Mouse (Mus musculus): ENCODE measurements at regions not wholly inside any gene's neighbourhood (a gene's known extent, or its start where the extent isn't known, plus 50 kb on each side); places are given as distances from the start of the nearest gene placed in this dataset.
"Not testable (repeated sequence)": the region's sequence is repeated elsewhere in the genome, so short reads cannot be mapped to it uniquely, and the experiment has no call there.

- H3K4me3 ChIP-seq: no peak overlapping the region
- DNase-seq: no peak
- intact Hi-C loops (cut with DNase I): no loop called here
Measured at GRCm38 (mm10) chr12:48387724-48388123, 994.7 kb upstream of the Foxg1 start.

GRCm38 (mm10) chr12:48388192-48388812 lies 994.2 kb upstream of the Foxg1 start:
- H3K27ac ChIP-seq: no peak overlapping the region
- no peak for DNase-seq
- no peak overlapping the region for H3K4me3 ChIP-seq
- no peak for TF ChIP-seq CTCF (IDR thresholded peaks at IDR 0.05)
- intact Hi-C loops (cut with DNase I): no loop called here

More at GRCm38 (mm10) chr12:48387724-48388123, 994.7 kb upstream of the Foxg1 start:
- TF ChIP-seq CTCF (IDR thresholded peaks at IDR 0.05): no peak
- no peak overlapping the region for H3K27ac ChIP-seq

DNA sequence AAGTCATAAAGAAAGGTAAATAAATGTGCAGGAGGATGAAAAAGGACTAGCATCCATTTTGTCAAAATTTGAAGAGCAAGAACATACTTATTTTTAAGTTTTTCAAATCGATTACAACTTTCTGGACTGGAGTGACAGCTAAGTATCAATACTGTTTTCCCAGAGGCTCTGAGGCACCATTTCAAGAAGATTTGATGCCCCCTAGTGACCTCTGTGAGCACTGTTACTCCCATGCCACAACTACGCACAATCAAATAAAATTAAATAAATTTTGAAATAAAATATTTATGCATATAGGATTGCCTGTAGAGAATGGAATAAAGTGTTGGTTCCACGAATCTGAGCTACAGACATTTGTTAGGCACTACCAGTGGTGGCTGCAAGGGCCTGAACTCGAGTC lies 991.5 kb upstream of the Foxg1 start:
- TF ChIP-seq CTCF (IDR thresholded peaks at IDR 0.05): peak; percentile 15; the same call in 1 of the 2 replicates
- Histone ChIP-seq H3K27ac (no peak overlapping the region), H3K4me3 (no peak overlapping the region)
- intact Hi-C loops (cut with DNase I): no loop called here
- DNase-seq: no peak

DNA sequence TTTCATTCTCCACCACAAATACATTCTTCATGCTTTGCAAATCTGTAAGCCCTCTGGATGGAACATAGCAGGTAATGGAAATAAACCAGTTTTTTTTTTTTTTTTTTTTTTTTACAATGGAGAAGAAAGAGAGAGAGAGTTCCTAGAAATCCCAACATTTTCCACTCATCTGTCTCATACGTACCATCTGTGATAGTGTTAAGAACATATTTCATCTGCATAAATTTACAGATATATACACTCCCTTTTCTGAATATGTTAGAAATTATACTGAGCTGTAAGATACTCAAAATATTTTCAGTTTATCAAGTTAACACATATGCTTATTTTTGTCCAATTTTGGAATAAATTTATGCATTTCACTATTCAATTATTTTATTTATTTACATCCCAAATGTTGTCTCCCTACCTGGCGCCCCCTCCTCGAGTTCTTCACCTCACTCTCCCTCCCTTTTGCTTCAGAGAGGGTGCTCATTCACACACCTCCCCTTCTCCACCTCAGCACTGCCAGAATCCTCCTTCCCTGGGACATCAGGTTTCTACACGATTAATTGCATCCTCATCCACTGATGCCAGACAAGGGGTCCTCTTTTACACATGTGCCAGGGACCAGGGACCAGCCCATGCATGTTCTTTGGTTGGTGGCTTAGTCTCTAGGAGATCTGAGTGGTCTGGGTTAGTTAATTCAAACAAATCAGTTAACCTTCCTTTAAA lies 943.0 kb upstream of the Foxg1 start:
- TF ChIP-seq CTCF (IDR thresholded peaks at IDR 0.05): no peak
- H3K27ac ChIP-seq: no peak overlapping the region
- no peak for DNase-seq
- intact Hi-C loops (cut with DNase I): no loop called here
- H3K4me3 ChIP-seq: no peak overlapping the region

- H3K27ac ChIP-seq; DNase-seq; H3K4me3 ChIP-seq; intact Hi-C loops (cut with DNase I): not testable (repeated sequence)
Measured at GRCm38 (mm10) chr12:48448719-48449118, 933.7 kb upstream of the Foxg1 start.

DNA sequence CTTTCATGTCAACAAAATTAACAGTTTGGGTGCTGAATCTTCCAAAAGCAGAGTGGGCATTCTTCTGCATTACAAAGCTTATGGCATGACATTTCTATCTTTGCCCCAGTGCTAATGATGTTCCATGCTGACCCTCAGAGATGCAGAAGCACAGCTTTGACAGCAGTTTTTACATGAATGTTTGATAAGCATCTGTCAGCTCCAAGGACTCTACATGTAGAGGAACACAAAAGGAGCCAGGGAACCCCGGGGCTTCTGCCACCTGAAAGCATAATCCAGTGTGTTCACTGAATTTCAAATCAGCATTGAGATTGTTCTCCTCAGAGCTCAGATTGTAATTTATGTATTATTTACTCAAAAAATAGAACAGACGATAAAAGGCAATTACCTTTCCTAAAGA lies 920.1 kb upstream of the Foxg1 start:
- no peak overlapping the region for H3K4me3 ChIP-seq
- intact Hi-C loops (cut with DNase I): no loop called here
- no peak overlapping the region for H3K27ac ChIP-seq
- TF ChIP-seq CTCF (IDR thresholded peaks at IDR 0.05): no peak
- DNase-seq: no peak

DNA sequence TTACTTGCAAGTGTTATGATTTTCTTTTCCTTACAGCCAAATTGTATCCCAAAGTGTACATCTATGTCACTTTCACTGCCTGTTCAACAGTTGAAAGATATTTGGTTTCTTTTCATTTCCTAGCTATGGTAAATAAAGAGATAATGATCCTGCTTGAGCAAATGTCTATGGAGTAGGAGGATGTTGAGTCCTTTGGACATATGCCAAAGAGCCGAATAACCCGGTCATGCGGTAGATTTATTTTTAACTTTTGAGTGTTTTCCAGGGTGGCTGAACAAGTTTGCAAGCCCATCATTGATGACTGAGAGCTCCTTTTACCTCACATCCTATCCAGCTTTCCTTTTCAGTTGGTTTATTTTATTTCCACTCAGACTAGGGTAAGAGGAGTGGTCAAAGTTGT lies 881.7 kb upstream of the Foxg1 start:
- H3K4me3 ChIP-seq: no peak overlapping the region
- intact Hi-C loops (cut with DNase I): no loop called here
- no peak overlapping the region for H3K27ac ChIP-seq
- DNase-seq: no peak
- TF ChIP-seq CTCF (IDR thresholded peaks at IDR 0.05): no peak

DNA sequence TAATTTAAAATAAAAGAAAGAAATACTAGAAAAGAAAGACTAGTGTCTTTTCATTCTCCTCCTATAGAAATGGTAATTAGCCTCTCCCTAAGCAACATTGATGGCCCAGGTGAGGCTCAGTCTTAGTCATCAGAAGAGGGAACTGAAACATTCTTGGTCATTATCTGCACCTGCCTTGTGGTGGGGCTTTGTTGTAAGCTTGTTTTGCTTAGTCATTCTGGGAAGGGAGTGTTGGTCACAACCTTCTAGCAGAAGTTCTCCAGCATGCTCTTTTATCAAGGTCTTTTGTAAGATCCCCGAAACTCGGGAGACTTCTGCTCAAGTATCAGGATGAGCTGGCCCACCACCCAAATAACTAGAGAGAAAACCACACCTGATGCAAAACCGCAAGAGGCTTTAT lies 870.9 kb upstream of the Foxg1 start:
- no peak overlapping the region for H3K4me3 ChIP-seq
- intact Hi-C loops (cut with DNase I): no loop called here
- H3K27ac ChIP-seq: no peak overlapping the region
- no peak for DNase-seq
- no peak for TF ChIP-seq CTCF (IDR thresholded peaks at IDR 0.05)

DNA sequence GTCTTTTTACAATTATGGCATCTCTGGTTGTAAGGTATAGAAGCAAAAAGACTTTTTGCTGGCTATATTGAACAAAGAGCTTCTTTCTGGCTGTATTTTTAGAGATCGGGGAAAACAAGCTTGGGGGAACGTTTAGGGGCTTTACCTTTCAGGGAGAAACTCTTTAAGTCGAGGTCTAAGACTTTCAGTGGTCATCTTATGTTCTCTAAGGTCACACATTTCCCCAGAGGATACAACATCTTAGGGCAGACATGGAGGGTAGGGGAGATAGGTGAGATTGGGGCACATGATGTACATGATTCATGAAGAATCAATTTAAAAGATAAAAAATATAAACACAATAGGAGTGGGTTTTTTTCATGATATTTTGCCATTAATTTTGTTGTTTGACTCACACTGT lies 870.2 kb upstream of the Foxg1 start:
- no peak overlapping the region for H3K27ac ChIP-seq
- intact Hi-C loops (cut with DNase I): no loop called here
- no peak for TF ChIP-seq CTCF (IDR thresholded peaks at IDR 0.05)
- no peak for DNase-seq
- no peak overlapping the region for H3K4me3 ChIP-seq

- Histone ChIP-seq H3K4me3 (no peak overlapping the region), H3K27ac (no peak overlapping the region)
- intact Hi-C loops (cut with DNase I): no loop called here
- no peak for TF ChIP-seq CTCF (IDR thresholded peaks at IDR 0.05)
- no peak for DNase-seq
Measured at GRCm38 (mm10) chr12:48521996-48522395, 860.5 kb upstream of the Foxg1 start.

- H3K4me3 ChIP-seq; intact Hi-C loops (cut with DNase I); DNase-seq; H3K27ac ChIP-seq: not testable (repeated sequence)
Measured at GRCm38 (mm10) chr12:48559690-48560089, 822.8 kb upstream of the Foxg1 start.

DNA sequence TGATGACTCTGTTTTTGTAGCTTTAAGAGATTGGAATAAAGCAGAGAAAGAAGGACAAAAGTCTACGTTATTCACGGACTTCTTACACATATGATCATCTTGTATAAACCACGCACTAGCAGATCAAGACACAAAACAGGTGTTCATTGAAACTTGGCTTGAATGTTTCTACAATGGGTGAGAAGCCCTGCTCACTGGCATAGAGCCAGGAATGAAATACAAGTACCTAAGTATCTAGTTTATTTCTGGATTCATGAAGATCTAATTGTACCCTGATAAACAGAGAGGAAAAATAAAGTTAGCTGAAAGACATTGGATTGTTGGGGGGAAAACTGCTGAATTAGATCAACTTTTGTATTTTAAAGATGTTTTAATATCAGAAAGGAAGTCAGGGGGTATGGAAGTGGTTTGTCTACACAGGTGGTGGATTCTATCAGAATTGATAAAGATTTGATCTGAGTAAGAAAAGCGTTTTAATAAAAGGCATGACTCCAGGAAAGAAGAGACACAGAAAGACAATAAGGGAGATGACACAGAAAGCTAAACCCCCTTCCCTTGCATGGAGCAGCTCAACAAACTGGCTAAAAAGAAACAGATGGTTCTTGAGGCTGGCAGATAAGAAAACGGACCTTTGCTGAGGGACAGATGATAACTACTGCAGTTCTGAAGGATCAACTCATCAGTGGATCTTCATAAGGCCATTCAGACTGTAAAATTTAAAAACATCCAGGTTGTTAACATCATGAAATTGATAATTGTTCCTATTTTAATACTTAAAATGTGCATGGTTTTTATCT lies 777.9 kb upstream of the Foxg1 start:
- TF ChIP-seq CTCF (IDR thresholded peaks at IDR 0.05): no peak
- no peak overlapping the region for H3K27ac ChIP-seq
- DNase-seq: no peak
- no peak overlapping the region for H3K4me3 ChIP-seq
- intact Hi-C loops (cut with DNase I): no loop called here

GRCm38 (mm10) chr12:48605423-48605822 lies 777.0 kb upstream of the Foxg1 start:
- TF ChIP-seq CTCF (IDR thresholded peaks at IDR 0.05): no peak
- no peak overlapping the region for H3K27ac ChIP-seq
- intact Hi-C loops (cut with DNase I): no loop called here
- no peak for DNase-seq
- H3K4me3 ChIP-seq: no peak overlapping the region
